20 mouse cellular contexts compared by ENCODE assay signal in genomic region chr3:123058832-123059231, GRCm38 (mm10). TPM values are rescaled to one million over a fixed set of nuclear protein-coding genes. Genes with fewer than 3 reads are reported as not detected.
A peak's percentile ranks its signal among the peaks of the same experiment; 100 is the strongest.
DNase-seq lines count a peak whose midpoint lies in the region; ATAC-seq and TF ChIP-seq lines count a peak whose summit lies in the region.
"Had no signal": no experiment of that assay in that cellular context is flagged by ENCODE, and none has a peak within 500 bp of the region (broad histone marks: within the 10 kb centered on the region; RNA-seq: fewer than 3 reads in every experiment).

No protein-coding gene starts in this region.

- no peak overlapping the region for H3K9ac ChIP-seq in heart, embryonic 11.5 days (ENCODE audit: low read depth, low read length)
- H3K9ac ChIP-seq in stomach, postnatal 0 days (ENCODE audit: low read length), result no peak overlapping the region
- H3K9ac ChIP-seq in liver, embryonic 12.5 days, result no peak overlapping the region
- H3K9ac ChIP-seq: forebrain, embryonic 13.5 days; heart, embryonic 13.5 days had no signal

- H3K4me2 ChIP-seq in heart, embryonic 11.5 days, result no peak overlapping the region
- no peak overlapping the region for H3K4me2 ChIP-seq in stomach, postnatal 0 days (replicated peaks; ENCODE audit: low read depth)
- no peak overlapping the region for H3K4me2 ChIP-seq in liver, embryonic 12.5 days
- H3K4me2 ChIP-seq: forebrain, embryonic 13.5 days; heart, embryonic 13.5 days had no signal

- no peak for ATAC-seq in heart, embryonic 11.5 days (replicated peaks; ENCODE audit: insufficient number of reproducible peaks, low FRiP score, low TSS enrichment)
- peak; percentile 94 for ATAC-seq in stomach, postnatal 0 days (ENCODE audit: low FRiP score, low TSS enrichment)
- ATAC-seq in frontal cortex, adult (ENCODE audit: low TSS enrichment), result no peak
- no peak for ATAC-seq in liver, embryonic 12.5 days
- ATAC-seq: CD4-positive, CD25-positive, alpha-beta regulatory T cell, adult 4 months; forebrain, embryonic 13.5 days had no signal

- no peaks in the 10 kb centered on the region for H3K36me3 ChIP-seq in heart, embryonic 11.5 days (ENCODE audit: control insufficient read depth, insufficient read depth, low read length)
- no peaks in the 10 kb centered on the region for H3K36me3 ChIP-seq in small intestine, adult 2 months (ENCODE audit: control insufficient read depth, insufficient read depth, low read length)
- no peaks in the 10 kb centered on the region for H3K36me3 ChIP-seq in stomach, postnatal 0 days (ENCODE audit: control insufficient read depth, insufficient read depth, low read length)
- H3K36me3 ChIP-seq in liver, embryonic 12.5 days, result no peaks in the 10 kb centered on the region
- H3K36me3 ChIP-seq: embryonic facial prominence, embryonic 10.5 days; G1E; heart, embryonic 13.5 days had no signal

- 83% methylated on average over 1 of the region's 1 CpGs for WGBS in heart, embryonic 11.5 days (ENCODE audit: insufficient replicate concordance)
- WGBS in small intestine, adult 2 months, result 32% methylated on average over 1 of the region's 1 CpGs
- WGBS in stomach, postnatal 0 days, result 68% methylated on average over 1 of the region's 1 CpGs
- 69% methylated on average over 1 of the region's 1 CpGs for WGBS in liver, embryonic 12.5 days (ENCODE audit: insufficient replicate concordance)

- H3K27me3 ChIP-seq in heart, embryonic 11.5 days (ENCODE audit: control insufficient read depth, insufficient read depth, low read length), result no peaks in the 10 kb centered on the region
- H3K27me3 ChIP-seq in small intestine, adult 2 months (ENCODE audit: control insufficient read depth, insufficient read depth, low read length), result no peaks in the 10 kb centered on the region
- no peaks in the 10 kb centered on the region for H3K27me3 ChIP-seq in stomach, postnatal 0 days (ENCODE audit: control insufficient read depth, insufficient read depth, low read length)
- no peaks in the 10 kb centered on the region for H3K27me3 ChIP-seq in liver, embryonic 12.5 days (replicated peaks)
- H3K27me3 ChIP-seq: forebrain, embryonic 13.5 days; heart, embryonic 13.5 days had no signal

- no peak overlapping the region for H3K4me3 ChIP-seq in heart, embryonic 11.5 days (ENCODE audit: low read depth, low read length)
- no peak overlapping the region for H3K4me3 ChIP-seq in small intestine, adult 2 months (ENCODE audit: low read depth, low read length)
- H3K4me3 ChIP-seq in stomach, postnatal 0 days (ENCODE audit: low read depth, low read length), result no peak overlapping the region
- no peak overlapping the region for H3K4me3 ChIP-seq in liver, embryonic 12.5 days
- H3K4me3 ChIP-seq: embryonic facial prominence, embryonic 10.5 days; forebrain, embryonic 13.5 days; heart, embryonic 13.5 days had no signal

- H3K27ac ChIP-seq in heart, embryonic 11.5 days (ENCODE audit: low read depth, low read length), result no peak overlapping the region
- peak overlapping the region; percentile 83 for H3K27ac ChIP-seq in small intestine, adult 2 months (ENCODE audit: insufficient read depth, low read depth, low read length)
- peak overlapping the region; percentile 85 for H3K27ac ChIP-seq in stomach, postnatal 0 days (replicated peaks)
- H3K27ac ChIP-seq in liver, embryonic 12.5 days, result no peak overlapping the region
- H3K27ac ChIP-seq: embryonic facial prominence, embryonic 10.5 days; forebrain, embryonic 13.5 days; heart, embryonic 13.5 days had no signal

- peak; percentile 81 for TF ChIP-seq EP300 in stomach, postnatal 0 days (optimal IDR thresholded peaks at IDR 0.05)

- H3K9me3 ChIP-seq in heart, embryonic 11.5 days (replicated peaks; ENCODE audit: control insufficient read depth, low read length), result no peaks in the 10 kb centered on the region
- H3K9me3 ChIP-seq in stomach, postnatal 0 days (ENCODE audit: control insufficient read depth, low read length), result no peaks in the 10 kb centered on the region
- no peaks in the 10 kb centered on the region for H3K9me3 ChIP-seq in liver, embryonic 12.5 days (replicated peaks)
- H3K9me3 ChIP-seq: embryonic facial prominence, embryonic 10.5 days; forebrain, embryonic 13.5 days; G1E; heart, embryonic 13.5 days had no signal

- no peak for TF ChIP-seq CTCF in small intestine, adult 2 months (IDR thresholded peaks at IDR 0.05; ENCODE audit: extremely low read depth, insufficient read length, insufficient replicate concordance, low read depth, low read length)
- no peak for TF ChIP-seq CTCF in stomach, postnatal 0 days (IDR thresholded peaks at IDR 0.05; ENCODE audit: low read depth)

- H3K4me1 ChIP-seq in heart, embryonic 11.5 days (ENCODE audit: control insufficient read depth, insufficient read depth, low read length), result peaks cover 5% of the 10 kb centered on the region; the same call in 1 of the 2 replicates
- peaks cover 14% of the 10 kb centered on the region for H3K4me1 ChIP-seq in small intestine, adult 2 months (ENCODE audit: control insufficient read depth, insufficient read depth, insufficient read length, low read length)
- H3K4me1 ChIP-seq in stomach, postnatal 0 days (replicated peaks; ENCODE audit: control insufficient read depth, insufficient read depth), result no peaks in the 10 kb centered on the region; the same call in 1 of the 2 replicates
- no peaks in the 10 kb centered on the region for H3K4me1 ChIP-seq in liver, embryonic 12.5 days
- H3K4me1 ChIP-seq: embryonic facial prominence, embryonic 10.5 days had no signal

- no peak for TF ChIP-seq POLR2A in small intestine, adult 2 months (IDR thresholded peaks at IDR 0.05; ENCODE audit: low read depth, low read length)

- peak; percentile 37 for DNase-seq in heart, adult 11 months
- DNase-seq in lung, postnatal 36 days, result peak; percentile 47
- DNase-seq in lung, postnatal 10 days, result no peak
- peak; percentile 66 for DNase-seq in stomach, postnatal 0 days (ENCODE audit: low spot score)
- DNase-seq: adrenal gland, adult 8-10 months; adrenal gland, postnatal 36 days; B cell, adult 2 months; cerebellum, adult 2 months; cerebellum, postnatal 10 days; gastrocnemius, postnatal 14 days; heart, postnatal 36 days had no signal

RNA-seq across cellular contexts. Expression of gene Myoz2, which starts 24.0 kb away (rescaled TPM):
- polyA plus RNA-seq in heart, embryonic 11.5 days (2014; fragmentation: Nextera tagmentation; extraction: Ambion mirVana), result 100 and 111 TPM in 2 replicates
- not detected in 2 replicates for polyA plus RNA-seq in small intestine, adult 2 months (2012; rRNA removed)
- 1.1 and 1.2 TPM in 2 replicates for polyA plus RNA-seq in stomach, postnatal 0 days (2015; fragmentation: Nextera tagmentation; extraction: Ambion mirVana)
- polyA plus RNA-seq in liver, embryonic 12.5 days (2016; fragmentation: Nextera tagmentation; extraction: Ambion mirVana), result 0.15 and 0.28 TPM in 2 replicates
- polyA plus RNA-seq: embryonic facial prominence, embryonic 10.5 days; forebrain, embryonic 13.5 days; G1E had no signal

Comparison
In these comparisons a context has a peak if more than half of its experiments do, and no peak if none do; other contexts are left out.
1. H3K27ac ChIP-seq: peak in small intestine, adult 2 months (single experiment) and stomach, postnatal 0 days (single experiment); none in heart, embryonic 11.5 days (single experiment) and liver, embryonic 12.5 days (single experiment).
2. RNA of gene Myoz2, which starts 24.0 kb away (polyA plus RNA-seq): 100 to 111 TPM in heart, embryonic 11.5 days; 1.1 to 1.2 TPM in stomach, postnatal 0 days, 0.15 to 0.28 TPM in liver, embryonic 12.5 days and not detected in small intestine, adult 2 months; every median in the first group is over 10 times any median in the second.